In genomic region chr12:3817566-3817965, GRCm38 (mm10) we compare ENCODE assay signal across 13 mouse cellular contexts. TPM values are rescaled to one million over a fixed set of nuclear protein-coding genes. Genes with fewer than 3 reads are reported as not detected.
DNase-seq lines count a peak whose midpoint lies in the region; ATAC-seq and TF ChIP-seq lines count a peak whose summit lies in the region.
"Had no signal": no experiment of that assay in that cellular context is flagged by ENCODE, and none has a peak within 500 bp of the region (broad histone marks: within the 10 kb centered on the region; RNA-seq: fewer than 3 reads in every experiment).

No protein-coding gene starts in this region.

- peak overlapping the region; percentile 0; the same call in 1 of the 2 replicates for H3K27ac ChIP-seq in heart, embryonic 15.5 days
- no peak overlapping the region for H3K27ac ChIP-seq in heart, embryonic 11.5 days (ENCODE audit: low read depth, low read length)
- H3K27ac ChIP-seq in liver, adult 2 months (replicated peaks; ENCODE audit: insufficient read depth, low read depth, low read length): no peak overlapping the region
- no peak overlapping the region for H3K27ac ChIP-seq in liver, postnatal 0 days (ENCODE audit: low read depth)
- H3K27ac ChIP-seq in forebrain, embryonic 14.5 days (ENCODE audit: low read depth, low read length): no peak overlapping the region
- H3K27ac ChIP-seq: forebrain, embryonic 13.5 days; hindbrain, embryonic 12.5 days; limb, embryonic 12.5 days had no signal

- no peak overlapping the region for H3K4me2 ChIP-seq in heart, embryonic 15.5 days
- H3K4me2 ChIP-seq in heart, embryonic 11.5 days: no peak overlapping the region
- no peak overlapping the region for H3K4me2 ChIP-seq in liver, postnatal 0 days (ENCODE audit: low read depth, low read length)
- H3K4me2 ChIP-seq in forebrain, embryonic 14.5 days (ENCODE audit: low read length): no peak overlapping the region
- H3K4me2 ChIP-seq: forebrain, embryonic 13.5 days; hindbrain, embryonic 12.5 days; limb, embryonic 12.5 days had no signal

- H3K4me1 ChIP-seq in heart, embryonic 15.5 days (replicated peaks): peaks cover 77% of the 10 kb centered on the region
- peaks cover 23% of the 10 kb centered on the region for H3K4me1 ChIP-seq in heart, embryonic 11.5 days (ENCODE audit: control insufficient read depth, insufficient read depth, low read length)
- peaks cover 15% of the 10 kb centered on the region for H3K4me1 ChIP-seq in liver, adult 2 months (ENCODE audit: control insufficient read depth, insufficient read depth, low read length)
- H3K4me1 ChIP-seq in liver, postnatal 0 days (ENCODE audit: insufficient read depth): peaks cover 4% of the 10 kb centered on the region
- peaks cover 12% of the 10 kb centered on the region for H3K4me1 ChIP-seq in forebrain, embryonic 14.5 days (ENCODE audit: control insufficient read depth, insufficient read depth, low read length)

- no peaks in the 10 kb centered on the region for H3K36me3 ChIP-seq in heart, embryonic 15.5 days
- no peaks in the 10 kb centered on the region for H3K36me3 ChIP-seq in heart, embryonic 11.5 days (ENCODE audit: control insufficient read depth, insufficient read depth, low read length)
- H3K36me3 ChIP-seq in liver, adult 2 months (ENCODE audit: control insufficient read depth, insufficient read depth, low read length): no peaks in the 10 kb centered on the region
- H3K36me3 ChIP-seq in liver, postnatal 0 days (replicated peaks; ENCODE audit: insufficient read depth, low read length): no peaks in the 10 kb centered on the region
- no peaks in the 10 kb centered on the region for H3K36me3 ChIP-seq in forebrain, embryonic 14.5 days (ENCODE audit: control insufficient read depth, insufficient read depth, low read length)
- H3K36me3 ChIP-seq: hindbrain, embryonic 12.5 days had no signal

- no peaks in the 10 kb centered on the region for H3K27me3 ChIP-seq in heart, embryonic 15.5 days
- no peaks in the 10 kb centered on the region for H3K27me3 ChIP-seq in heart, embryonic 11.5 days (ENCODE audit: control insufficient read depth, insufficient read depth, low read length)
- no peaks in the 10 kb centered on the region for H3K27me3 ChIP-seq in liver, adult 2 months (ENCODE audit: control insufficient read depth, insufficient read depth, low read length)
- no peaks in the 10 kb centered on the region for H3K27me3 ChIP-seq in liver, postnatal 0 days (ENCODE audit: insufficient read depth, low read length)
- no peaks in the 10 kb centered on the region for H3K27me3 ChIP-seq in forebrain, embryonic 14.5 days (replicated peaks; ENCODE audit: control insufficient read depth, insufficient read depth, low read length)
- H3K27me3 ChIP-seq: forebrain, embryonic 13.5 days; hindbrain, embryonic 12.5 days; limb, embryonic 12.5 days; Patski had no signal

- no peaks in the 10 kb centered on the region for H3K9me3 ChIP-seq in heart, embryonic 15.5 days (replicated peaks)
- no peaks in the 10 kb centered on the region for H3K9me3 ChIP-seq in heart, embryonic 11.5 days (replicated peaks; ENCODE audit: control insufficient read depth, low read length)
- H3K9me3 ChIP-seq in liver, postnatal 0 days (ENCODE audit: low read length): no peaks in the 10 kb centered on the region
- H3K9me3 ChIP-seq in forebrain, embryonic 14.5 days (replicated peaks; ENCODE audit: control insufficient read depth, low read length): no peaks in the 10 kb centered on the region
- H3K9me3 ChIP-seq: forebrain, embryonic 13.5 days; hindbrain, embryonic 12.5 days; limb, embryonic 12.5 days had no signal

- no peak overlapping the region for H3K9ac ChIP-seq in heart, embryonic 15.5 days
- no peak overlapping the region for H3K9ac ChIP-seq in heart, embryonic 11.5 days (ENCODE audit: low read depth, low read length)
- no peak overlapping the region for H3K9ac ChIP-seq in liver, adult 2 months (ENCODE audit: low read depth, low read length)
- H3K9ac ChIP-seq in liver, postnatal 0 days (replicated peaks): no peak overlapping the region
- no peak overlapping the region for H3K9ac ChIP-seq in forebrain, embryonic 14.5 days (ENCODE audit: low read length)
- H3K9ac ChIP-seq: forebrain, embryonic 13.5 days; hindbrain, embryonic 12.5 days; limb, embryonic 12.5 days had no signal

- 48% methylated on average over 5 of the region's 5 CpGs for WGBS in heart, embryonic 15.5 days
- WGBS in heart, embryonic 11.5 days (ENCODE audit: insufficient replicate concordance): 83% methylated on average over 5 of the region's 5 CpGs
- WGBS in liver, adult 2 months: 38% methylated on average over 5 of the region's 5 CpGs
- 67% methylated on average over 5 of the region's 5 CpGs for WGBS in liver, postnatal 0 days (ENCODE audit: insufficient replicate concordance)
- WGBS in forebrain, embryonic 14.5 days: 63% methylated on average over 5 of the region's 5 CpGs

- TF ChIP-seq EP300 in liver, postnatal 0 days (IDR thresholded peaks at IDR 0.05; ENCODE audit: low read depth): no peak

- TF ChIP-seq POLR2A in liver, adult 2 months (IDR thresholded peaks at IDR 0.05; ENCODE audit: extremely low read depth, insufficient read depth, low read length): no peak

- H3K4me3 ChIP-seq in heart, embryonic 15.5 days: no peak overlapping the region
- H3K4me3 ChIP-seq in heart, embryonic 11.5 days (ENCODE audit: low read depth, low read length): no peak overlapping the region
- H3K4me3 ChIP-seq in liver, adult 2 months (ENCODE audit: insufficient read depth, low read depth, low read length): no peak overlapping the region
- H3K4me3 ChIP-seq in liver, postnatal 0 days (ENCODE audit: low read depth, low read length): no peak overlapping the region
- no peak overlapping the region for H3K4me3 ChIP-seq in forebrain, embryonic 14.5 days (ENCODE audit: low read depth, low read length)
- H3K4me3 ChIP-seq: forebrain, embryonic 13.5 days; hindbrain, embryonic 12.5 days; limb, embryonic 12.5 days had no signal

- DNase-seq in liver, adult 2 months (ENCODE audit: extremely low read depth, low read depth, low spot score): peak; percentile 43
- no peak for DNase-seq in liver, postnatal 0 days
- peak; percentile 80 for DNase-seq in adrenal gland, postnatal 25 days
- peak; percentile 80 to 85 for DNase-seq in kidney, postnatal 36 days
- no peak for DNase-seq in forebrain, embryonic 14.5 days (ENCODE audit: low spot score)
- DNase-seq: thymus, postnatal 14 days had no signal

- TF ChIP-seq CTCF in liver, adult 2 months (IDR thresholded peaks at IDR 0.05; ENCODE audit: low read depth, low read length): no peak
- no peak for TF ChIP-seq CTCF in liver, postnatal 0 days (IDR thresholded peaks at IDR 0.05; ENCODE audit: low read depth)

- H3K79me2 ChIP-seq in liver, adult 2 months (ENCODE audit: control insufficient read depth, insufficient read depth, low read length): peaks cover 81% of the 10 kb centered on the region

- ATAC-seq in heart, embryonic 15.5 days (replicated peaks; ENCODE audit: insufficient number of reproducible peaks, insufficient read depth, low FRiP score, low read depth): no peak
- ATAC-seq in heart, embryonic 11.5 days (replicated peaks; ENCODE audit: insufficient number of reproducible peaks, low FRiP score, low TSS enrichment): no peak
- ATAC-seq in liver, postnatal 0 days: no peak
- ATAC-seq in forebrain, embryonic 14.5 days: no peak
- ATAC-seq: CD4-positive, CD25-positive, alpha-beta regulatory T cell, adult 4 months; forebrain, embryonic 13.5 days; Patski had no signal

RNA-seq across cellular contexts. Expression of gene Dnmt3a, which starts 11.8 kb away (rescaled TPM):
- 79.9 and 94.7 TPM in 2 replicates for polyA plus RNA-seq in heart, embryonic 15.5 days (2015; fragmentation: Nextera tagmentation; extraction: Ambion mirVana)
- polyA plus RNA-seq in heart, embryonic 11.5 days (2014; fragmentation: Nextera tagmentation; extraction: Ambion mirVana): 55.1 and 60.1 TPM in 2 replicates
- total RNA-seq in liver, adult 2 months (2014; rRNA removed): 7.9 and 11.2 TPM in 2 replicates
- polyA plus RNA-seq in liver, adult 2 months (2012; rRNA removed): 3.0 and 4.0 TPM in 2 replicates
- 21.0 and 24.3 TPM in 2 replicates for polyA plus RNA-seq in liver, postnatal 0 days (2015; fragmentation: Nextera tagmentation; extraction: Ambion mirVana)
- total RNA-seq in adrenal gland, postnatal 25 days (2021): 62.9 and 86.0 TPM in 2 replicates
- polyA plus RNA-seq in forebrain, embryonic 14.5 days (2014; fragmentation: Nextera tagmentation; extraction: Ambion mirVana): 28.0 and 32.0 TPM in 2 replicates

Comparison
In these comparisons a context has a peak if more than half of its experiments do, and no peak if none do; other contexts are left out.
1. DNase-seq: peak in liver, adult 2 months (single experiment), adrenal gland, postnatal 25 days (single experiment) and kidney, postnatal 36 days (2 of 2); none in liver, postnatal 0 days (single experiment) and forebrain, embryonic 14.5 days (single experiment).